Mouse (Mus musculus) erythroblast, embryonic 14.5 days (primary cell): ENCODE data around the gene Vat1l. TPM values are rescaled to one million over a fixed set of nuclear protein-coding genes. Genes with fewer than 3 reads are reported as not detected.

Experiments
- H3K27me3 ChIP-seq: 2 replicates; pipeline ENCODE4 v1.6.1; 2012; ENCODE audit warnings: inconsistent platforms; ENCODE audit not compliant: control insufficient read depth
- H3K36me3 ChIP-seq: 2 replicates; pipeline ENCODE4 v1.6.1; 2012; ENCODE audit warnings: mild to moderate bottlenecking, inconsistent platforms; ENCODE audit not compliant: control insufficient read depth
- H3K4me1 ChIP-seq: 2 replicates; pipeline ENCODE4 v1.6.1; 2012; ENCODE audit warnings: inconsistent platforms; ENCODE audit not compliant: control insufficient read depth
- H3K4me3 ChIP-seq: replicated peaks from 2 replicates; pipeline ENCODE3; 2012; ENCODE audit warnings: moderate library complexity, mild to moderate bottlenecking, inconsistent platforms
- H3K9me3 ChIP-seq: 2 replicates; pipeline ENCODE4 v1.6.1; 2012; ENCODE audit warnings: low read length, inconsistent platforms, mixed read lengths; ENCODE audit not compliant: control insufficient read depth
- GATA1 ChIP-seq: IDR thresholded peaks from 2 replicates; pipeline ENCODE4 v1.6.1; 2012; ENCODE audit warnings: low read length, inconsistent platforms, mixed read lengths
- TAL1 ChIP-seq: IDR thresholded peaks from 3 replicates; pipeline ENCODE4 v1.6.1; 2012; ENCODE audit warnings: low read length, inconsistent platforms, mixed read lengths
- polyA plus RNA-seq: library from polyadenylated mRNA; stranded (reverse); fragments of >175 nt; gene quantifications from 2 replicates; pipeline ENCODE4 v1.2.3, GENCODE M21; 2012

The Vat1l gene
- polyA plus RNA-seq, 1 experiment: not detected

- Histone ChIP-seq H3K4me3 (no peak overlapping the region), H3K36me3 (no peaks in the 10 kb centered on the region), H3K9me3 (peaks cover 21% of the 10 kb centered on the region), H3K27me3 (no peaks in the 10 kb centered on the region), H3K4me1 (no peaks in the 10 kb centered on the region)
- no peak for TF ChIP-seq TAL1
- TF ChIP-seq GATA1: no peak
Observed at GRCm38 (mm10) chr8:114281101-114281500, 75.7 kb downstream of the Vat1l start.

- Histone ChIP-seq H3K27me3 (no peaks in the 10 kb centered on the region), H3K36me3 (no peaks in the 10 kb centered on the region), H3K4me3 (no peak overlapping the region), H3K4me1 (no peaks in the 10 kb centered on the region), H3K9me3 (peaks cover 11% of the 10 kb centered on the region; the same call in 1 of the 2 replicates)
- TF ChIP-seq TAL1 (no peak), GATA1 (no peak)
Observed at GRCm38 (mm10) chr8:114294889-114295748, 89.7 kb downstream of the Vat1l start.

DNA sequence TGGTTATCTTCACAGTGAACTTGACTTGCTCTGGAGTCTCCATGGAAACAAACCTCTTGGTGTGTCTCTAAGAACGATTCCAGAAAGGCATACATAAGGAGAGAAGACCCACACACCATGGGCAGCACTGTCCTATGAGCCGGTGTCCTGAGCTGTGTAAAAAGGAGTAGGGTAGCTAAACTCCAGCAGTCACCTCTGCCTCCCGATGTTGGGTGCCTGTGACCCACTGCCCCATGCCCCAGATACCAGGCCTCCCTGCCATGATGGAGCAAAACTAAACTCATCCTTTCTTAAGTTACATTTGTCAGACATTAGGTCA is 90.3 kb downstream of the Vat1l start:
- TF ChIP-seq TAL1 (no peak), GATA1 (no peak)

GRCm38 (mm10) chr8:114298253-114298652 is 92.8 kb downstream of the Vat1l start:
- H3K27me3 ChIP-seq: no peaks in the 10 kb centered on the region
- H3K9me3 ChIP-seq: peaks cover 14% of the 10 kb centered on the region; the same call in 1 of the 2 replicates
- H3K4me1 ChIP-seq: no peaks in the 10 kb centered on the region
- H3K4me3 ChIP-seq: no peak overlapping the region
- TF ChIP-seq TAL1: no peak
- TF ChIP-seq GATA1: no peak
- H3K36me3 ChIP-seq: no peaks in the 10 kb centered on the region

More for the DNA sequence above, 90.3 kb downstream of the Vat1l start:
- H3K4me1 ChIP-seq: no peaks in the 10 kb centered on the region
- H3K9me3 ChIP-seq: peaks cover 14% of the 10 kb centered on the region; the same call in 1 of the 2 replicates
- no peaks in the 10 kb centered on the region for H3K36me3 ChIP-seq
- H3K4me3 ChIP-seq: no peak overlapping the region
- H3K27me3 ChIP-seq: no peaks in the 10 kb centered on the region

GRCm38 (mm10) chr8:114300072-114300471 is 94.7 kb downstream of the Vat1l start:
- H3K36me3 ChIP-seq: no peaks in the 10 kb centered on the region
- H3K9me3 ChIP-seq: peaks cover 16% of the 10 kb centered on the region; the same call in 1 of the 2 replicates
- no peaks in the 10 kb centered on the region for H3K27me3 ChIP-seq
- no peaks in the 10 kb centered on the region for H3K4me1 ChIP-seq
- H3K4me3 ChIP-seq: no peak overlapping the region
- TF ChIP-seq GATA1 (no peak), TAL1 (no peak)

- TF ChIP-seq TAL1 (no peak), GATA1 (no peak)
- Histone ChIP-seq H3K36me3 (no peaks in the 10 kb centered on the region), H3K27me3 (no peaks in the 10 kb centered on the region)
Observed at GRCm38 (mm10) chr8:114306296-114306695, 100.9 kb downstream of the Vat1l start.

DNA sequence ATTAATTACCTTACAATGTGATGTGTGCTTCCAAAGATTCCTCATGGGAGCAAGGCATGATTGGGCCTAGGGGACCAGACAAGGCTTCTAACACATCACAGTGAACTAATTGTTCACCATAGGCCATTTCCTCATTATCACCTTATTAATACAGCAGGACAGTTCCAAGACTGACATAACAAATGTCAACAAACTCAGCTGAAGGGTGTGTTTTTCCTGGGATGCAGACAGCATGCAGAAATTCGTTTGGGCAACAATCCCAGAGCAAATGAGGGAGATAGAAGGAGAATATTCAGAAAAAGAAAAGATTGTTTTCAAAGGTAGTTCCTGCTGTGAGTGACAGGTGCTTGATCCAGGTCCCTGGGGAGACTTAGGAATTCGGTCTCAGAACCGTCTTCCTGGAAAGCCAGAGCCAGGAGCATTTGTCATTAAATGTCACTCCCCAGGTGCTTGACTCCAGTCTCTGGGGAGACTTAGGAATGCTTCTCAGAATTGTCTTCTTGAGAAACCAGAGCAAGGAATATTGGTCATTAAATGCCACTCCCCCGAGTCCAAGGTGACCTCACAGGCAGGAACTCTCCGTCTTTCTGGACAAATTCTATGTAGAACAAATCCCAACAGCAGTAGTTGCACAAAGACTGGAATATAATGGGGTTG is 109.4 kb downstream of the Vat1l start:
- H3K36me3 ChIP-seq: no peaks in the 10 kb centered on the region
- peaks cover 20% of the 10 kb centered on the region for H3K9me3 ChIP-seq
- TF ChIP-seq GATA1 (no peak), TAL1 (no peak)
- H3K27me3 ChIP-seq: no peaks in the 10 kb centered on the region
- no peak overlapping the region for H3K4me3 ChIP-seq
- no peaks in the 10 kb centered on the region for H3K4me1 ChIP-seq

More at GRCm38 (mm10) chr8:114306296-114306695, 100.9 kb downstream of the Vat1l start:
- Histone ChIP-seq H3K9me3 (peaks cover 10% of the 10 kb centered on the region; the same call in 1 of the 2 replicates), H3K4me3 (no peak overlapping the region), H3K4me1 (no peaks in the 10 kb centered on the region)

- Histone ChIP-seq H3K4me1 (no peaks in the 10 kb centered on the region), H3K27me3 (no peaks in the 10 kb centered on the region), H3K36me3 (no peaks in the 10 kb centered on the region), H3K4me3 (no peak overlapping the region), H3K9me3 (peaks cover 22% of the 10 kb centered on the region)
- no peak for TF ChIP-seq GATA1
Observed at GRCm38 (mm10) chr8:114318161-114318560, 112.7 kb downstream of the Vat1l start.

- Histone ChIP-seq H3K27me3 (no peaks in the 10 kb centered on the region), H3K36me3 (no peaks in the 10 kb centered on the region), H3K4me1 (no peaks in the 10 kb centered on the region), H3K9me3 (peaks cover 18% of the 10 kb centered on the region), H3K4me3 (no peak overlapping the region)
- TF ChIP-seq GATA1 (no peak), TAL1 (no peak)
Observed at GRCm38 (mm10) chr8:114322096-114322495, 116.7 kb downstream of the Vat1l start.

DNA sequence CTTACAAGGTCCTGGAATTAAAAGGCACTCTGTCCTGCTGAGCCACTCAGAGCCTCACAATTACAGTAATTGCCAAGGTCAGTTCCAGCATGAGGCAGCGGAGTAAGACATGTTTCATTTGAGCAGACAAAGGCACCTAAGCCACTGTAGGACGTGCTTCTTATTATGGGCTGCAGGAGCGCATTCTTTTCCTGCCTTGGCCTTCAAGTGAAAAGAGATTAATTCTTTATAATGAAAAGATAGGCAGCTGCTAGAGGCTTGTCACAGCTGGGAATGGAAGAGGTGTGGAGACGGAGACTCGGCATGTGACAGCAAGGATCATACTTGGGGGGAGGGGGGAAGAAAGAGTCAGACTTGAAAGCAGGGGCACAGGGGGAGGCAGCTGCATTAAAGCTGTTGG is 126.5 kb downstream of the Vat1l start:
- TF ChIP-seq TAL1 (no peak), GATA1 (no peak)
- Histone ChIP-seq H3K4me1 (no peaks in the 10 kb centered on the region), H3K27me3 (no peaks in the 10 kb centered on the region), H3K36me3 (no peaks in the 10 kb centered on the region), H3K4me3 (no peak overlapping the region), H3K9me3 (peaks cover 13% of the 10 kb centered on the region)
